Mouse (Mus musculus) midbrain, embryonic 11.5 days (tissue): ENCODE measurements at regions not wholly inside any gene's neighbourhood (a gene's known extent, or its start where the extent isn't known, plus 50 kb on each side); places are given as distances from the start of the nearest gene placed in this dataset.
"Not testable (repeated sequence)": the region's sequence is repeated elsewhere in the genome, so short reads cannot be mapped to it uniquely, and the experiment has no call there.

Experiments
- ATAC-seq: fragments of 200-750 bp; cut with Nextera tagmentation; 2 replicates; pipeline ENCODE4 v1.8.0; 2017; ENCODE audit warnings: moderate TSS enrichment, moderate library complexity; ENCODE audit not compliant: low FRiP score
- DNase-seq: peaks from one replicate; pipeline ENCODE4 v3.0.0; 2015; ENCODE audit warnings: low spot score; ENCODE audit errors: missing footprints
- H3K27ac ChIP-seq: fragments of 300-500 bp; sonication (generic); 2 replicates; pipeline ENCODE4 v1.5.1; 2014; ENCODE audit warnings: low read depth, low read length
- H3K27me3 ChIP-seq: fragments of 300-500 bp; sonication (generic); 2 replicates; pipeline ENCODE4 v1.6.1; 2014; ENCODE audit warnings: mild to moderate bottlenecking, low read length, moderate library complexity, mixed read lengths; ENCODE audit not compliant: control insufficient read depth, insufficient read depth
- H3K36me3 ChIP-seq: fragments of 300-500 bp; sonication (generic); 2 replicates; pipeline ENCODE4 v1.6.1; 2014; ENCODE audit warnings: mild to moderate bottlenecking, low read length, moderate library complexity, mixed read lengths; ENCODE audit not compliant: control insufficient read depth, insufficient read depth
- H3K4me1 ChIP-seq: fragments of 300-500 bp; sonication (generic); 2 replicates; pipeline ENCODE4 v1.6.1; 2014; ENCODE audit warnings: low read length; ENCODE audit not compliant: control insufficient read depth, insufficient read depth
- H3K4me2 ChIP-seq: fragments of 300-500 bp; sonication (generic); 2 replicates; pipeline ENCODE4 v1.6.1; 2014; ENCODE audit warnings: mild to moderate bottlenecking, moderate library complexity
- H3K4me3 ChIP-seq: fragments of 300-500 bp; sonication (generic); 2 replicates; pipeline ENCODE4 v1.5.1; 2014; ENCODE audit warnings: low read depth, low read length
- H3K9ac ChIP-seq: fragments of 300-500 bp; sonication (generic); 2 replicates; pipeline ENCODE4 v1.6.1; 2014; ENCODE audit warnings: low read length
- H3K9me3 ChIP-seq: fragments of 300-500 bp; sonication (generic); 2 replicates; pipeline ENCODE4 v1.6.1; 2016; ENCODE audit warnings: low read length; ENCODE audit not compliant: control insufficient read depth
- WGBS: fragments of 180-500 bp; shearing (Covaris S2); extraction: QIAGEN DNeasy Blood & Tissue Kit; methylation state at CpG from one replicate; pipeline ENCODE4 v1.1.7; 2014; 5-methylcytosine and 5-hydroxymethylcytosine counted together

GRCm38 (mm10) chr13:111309848-111310692, 55.3 kb downstream of the Actbl2 start:
- Histone ChIP-seq H3K36me3 (no peaks in the 10 kb centered on the region), H3K4me3 (no peak overlapping the region), H3K27ac (no peak overlapping the region), H3K9me3 (no peaks in the 10 kb centered on the region; the same call in 1 of the 2 replicates), H3K4me2 (no peak overlapping the region), H3K4me1 (no peaks in the 10 kb centered on the region; the same call in 1 of the 2 replicates), H3K27me3 (no peaks in the 10 kb centered on the region), H3K9ac (no peak overlapping the region)
- peak; percentile 41 for DNase-seq
- no peak for ATAC-seq
- WGBS, result 87% methylated on average over 14 of the region's 14 CpGs

GRCm38 (mm10) chr13:111310693-111311045, 55.9 kb downstream of the Actbl2 start:
- H3K4me2 ChIP-seq, result no peak overlapping the region
- H3K9ac ChIP-seq, result no peak overlapping the region
- no peaks in the 10 kb centered on the region for H3K27me3 ChIP-seq
- ATAC-seq (no peak), DNase-seq (peak; percentile 45)
- no peak overlapping the region for H3K27ac ChIP-seq
- H3K9me3 ChIP-seq, result no peaks in the 10 kb centered on the region; the same call in 1 of the 2 replicates
- 97% methylated on average over 1 of the region's 1 CpGs for WGBS
- no peaks in the 10 kb centered on the region for H3K36me3 ChIP-seq
- H3K4me1 ChIP-seq, result no peaks in the 10 kb centered on the region; the same call in 1 of the 2 replicates
- no peak overlapping the region for H3K4me3 ChIP-seq

- DNase-seq, result peak; percentile 60
Measured at GRCm38 (mm10) chr13:111313506-111313905, 58.7 kb downstream of the Actbl2 start.

GRCm38 (mm10) chr13:111317876-111318275, 63.1 kb downstream of the Actbl2 start:
- not testable (repeated sequence) for H3K4me2 ChIP-seq, ATAC-seq

More at GRCm38 (mm10) chr13:111313506-111313905, 58.7 kb downstream of the Actbl2 start:
- H3K4me3 ChIP-seq, H3K27ac ChIP-seq, H3K9ac ChIP-seq, H3K4me2 ChIP-seq, H3K27me3 ChIP-seq, H3K36me3 ChIP-seq, ATAC-seq, H3K9me3 ChIP-seq, H3K4me1 ChIP-seq: not testable (repeated sequence)
- 86% methylated on average over 3 of the region's 3 CpGs for WGBS

GRCm38 (mm10) chr13:111323206-111323605, 68.4 kb downstream of the Actbl2 start:
- Histone ChIP-seq H3K4me2 (no peak overlapping the region), H3K27ac (no peak overlapping the region), H3K27me3 (no peaks in the 10 kb centered on the region), H3K4me1 (no peaks in the 10 kb centered on the region), H3K9me3 (no peaks in the 10 kb centered on the region), H3K4me3 (no peak overlapping the region), H3K36me3 (no peaks in the 10 kb centered on the region), H3K9ac (no peak overlapping the region)
- WGBS, result 71% methylated on average over 8 of the region's 8 CpGs
- no peak for ATAC-seq
- no peak for DNase-seq

More at GRCm38 (mm10) chr13:111317876-111318275, 63.1 kb downstream of the Actbl2 start:
- H3K36me3 ChIP-seq, H3K27me3 ChIP-seq, H3K4me1 ChIP-seq, H3K27ac ChIP-seq, H3K4me3 ChIP-seq, H3K9ac ChIP-seq, H3K9me3 ChIP-seq: not testable (repeated sequence)
- peak; percentile 8 for DNase-seq
- WGBS, result 83% methylated on average over 2 of the region's 2 CpGs

GRCm38 (mm10) chr13:111326096-111326665, 71.4 kb downstream of the Actbl2 start:
- Histone ChIP-seq H3K27me3 (no peaks in the 10 kb centered on the region), H3K4me1 (no peaks in the 10 kb centered on the region), H3K4me2 (no peak overlapping the region), H3K9ac (no peak overlapping the region), H3K9me3 (no peaks in the 10 kb centered on the region), H3K4me3 (no peak overlapping the region), H3K27ac (no peak overlapping the region), H3K36me3 (no peaks in the 10 kb centered on the region)
- DNase-seq (no peak), ATAC-seq (no peak)
- 82% methylated on average over 16 of the region's 16 CpGs for WGBS

GRCm38 (mm10) chr13:111333035-111333434, 78.2 kb downstream of the Actbl2 start:
- Histone ChIP-seq H3K9ac (no peak overlapping the region), H3K27ac (no peak overlapping the region), H3K27me3 (no peaks in the 10 kb centered on the region), H3K9me3 (no peaks in the 10 kb centered on the region), H3K36me3 (no peaks in the 10 kb centered on the region), H3K4me3 (no peak overlapping the region), H3K4me1 (no peaks in the 10 kb centered on the region), H3K4me2 (no peak overlapping the region)
- 79% methylated on average over 3 of the region's 3 CpGs for WGBS
- ATAC-seq, result no peak
- no peak for DNase-seq

GRCm38 (mm10) chr13:111333851-111334250, 79.0 kb downstream of the Actbl2 start:
- H3K27ac ChIP-seq, result no peak overlapping the region

GRCm38 (mm10) chr13:111334258-111335052, 79.6 kb downstream of the Actbl2 start:
- ATAC-seq (no peak), DNase-seq (no peak)
- H3K27ac ChIP-seq, result no peak overlapping the region
- H3K4me1 ChIP-seq, result no peaks in the 10 kb centered on the region
- no peak overlapping the region for H3K9ac ChIP-seq
- H3K36me3 ChIP-seq, result no peaks in the 10 kb centered on the region
- H3K27me3 ChIP-seq, result no peaks in the 10 kb centered on the region
- no peak overlapping the region for H3K4me2 ChIP-seq
- no peaks in the 10 kb centered on the region for H3K9me3 ChIP-seq
- 84% methylated on average over 22 of the region's 22 CpGs for WGBS
- H3K4me3 ChIP-seq, result no peak overlapping the region

More at GRCm38 (mm10) chr13:111333851-111334250, 79.0 kb downstream of the Actbl2 start:
- Histone ChIP-seq H3K4me2 (no peak overlapping the region), H3K9me3 (no peaks in the 10 kb centered on the region), H3K4me3 (no peak overlapping the region), H3K9ac (no peak overlapping the region), H3K4me1 (no peaks in the 10 kb centered on the region), H3K27me3 (no peaks in the 10 kb centered on the region), H3K36me3 (no peaks in the 10 kb centered on the region)
- no peak for ATAC-seq
- WGBS, result 92% methylated on average over 4 of the region's 4 CpGs
- DNase-seq, result no peak
